Mouse (Mus musculus): ENCODE data around the gene Pmp22.

Pmp22 gene

DNA sequence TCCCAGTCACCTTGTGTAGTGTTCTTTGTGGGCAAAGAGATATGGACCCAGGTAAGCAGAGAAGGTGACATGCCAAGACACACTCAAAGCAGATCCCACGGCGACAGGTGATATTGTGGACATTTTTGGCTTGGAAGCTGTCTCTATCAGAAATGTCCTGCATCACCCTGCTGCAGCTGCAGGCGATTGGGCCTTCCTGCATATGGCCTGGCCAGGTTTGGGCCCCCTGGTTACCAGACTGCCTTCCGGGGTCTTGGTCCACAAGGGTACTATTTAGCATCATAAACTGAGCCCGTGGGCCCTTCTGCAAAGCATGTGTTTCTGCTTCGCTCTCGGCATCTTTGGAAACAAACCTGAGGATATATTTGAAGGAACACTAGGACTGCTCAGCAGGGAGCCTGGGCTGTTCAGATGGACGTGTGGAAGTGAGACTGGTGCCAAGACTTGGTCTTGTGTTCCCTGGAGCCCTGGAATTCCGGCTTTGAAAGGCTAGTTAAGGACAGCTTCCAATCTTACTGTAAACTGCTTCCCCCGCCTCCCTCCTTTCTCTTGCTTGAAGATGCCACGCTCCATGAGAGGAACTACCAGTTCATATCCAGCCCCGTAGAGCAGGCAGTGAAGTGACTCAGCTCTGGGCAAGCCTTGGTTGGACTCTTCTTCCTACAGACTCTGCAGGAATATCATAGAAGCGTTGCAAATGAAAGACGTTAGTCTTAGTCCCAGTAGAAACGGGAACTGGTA lies 6.1 kb downstream of the Pmp22 start:
- no peak for TF ChIP-seq GATA4 (IDR thresholded peaks at IDR 0.05; ENCODE audit: insufficient replicate concordance, low read length)

DNA sequence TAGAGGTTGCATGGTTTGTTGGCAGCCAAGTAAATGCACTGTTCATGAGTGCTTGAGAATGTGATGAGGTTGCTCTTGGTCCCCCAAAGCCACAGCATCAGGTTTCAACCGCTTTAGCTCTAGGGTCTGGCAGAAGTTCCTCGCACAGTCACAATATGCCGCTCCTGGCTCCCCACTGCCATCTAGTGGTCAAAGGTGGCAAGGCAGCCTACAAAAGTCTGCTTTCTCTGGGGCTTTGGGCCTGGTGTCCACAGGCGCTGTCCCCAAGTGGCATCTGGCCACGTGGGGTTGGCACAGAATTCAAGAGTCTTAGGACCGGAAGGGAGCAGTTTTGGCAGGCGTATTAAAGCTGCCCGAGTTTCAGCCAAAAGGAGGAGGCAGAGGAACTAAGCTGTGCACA lies 6.8 kb downstream of the Pmp22 start:
- TF ChIP-seq GATA4 (IDR thresholded peaks at IDR 0.05; ENCODE audit: insufficient replicate concordance, low read length) = no peak

GRCm38 (mm10) chr11:63136205-63136604 lies 7.4 kb downstream of the Pmp22 start:
- TF ChIP-seq GATA4 (IDR thresholded peaks at IDR 0.05; ENCODE audit: insufficient replicate concordance, low read length) = no peak

DNA sequence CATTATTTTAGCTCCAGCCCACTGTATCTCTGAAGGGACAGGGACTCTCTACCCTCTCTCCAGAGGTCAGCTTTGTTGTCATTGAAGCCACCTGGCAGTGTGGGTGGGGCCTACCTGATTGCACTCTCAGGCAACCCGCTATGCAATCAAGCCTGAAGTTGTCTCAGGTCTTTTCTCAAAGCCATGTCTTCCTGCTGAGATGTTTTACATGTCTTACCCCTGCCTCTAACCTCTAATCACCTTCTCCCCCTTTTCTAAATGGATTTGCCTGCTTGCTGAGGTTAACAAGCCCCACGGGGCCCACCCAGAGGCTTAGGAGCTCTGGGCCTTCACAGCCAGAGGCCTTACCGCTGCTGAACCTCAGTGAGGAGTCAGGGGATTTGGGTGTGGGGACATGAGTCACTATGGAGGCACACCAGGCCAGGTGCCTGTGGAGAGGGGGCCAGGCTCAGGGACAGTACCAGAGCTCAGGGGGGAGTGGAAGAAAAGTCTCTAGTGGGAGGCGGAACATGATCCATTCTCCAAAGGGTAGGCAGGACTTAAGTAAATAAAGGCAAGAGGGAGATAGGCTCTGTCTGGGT lies 8.1 kb downstream of the Pmp22 start:
- TF ChIP-seq GATA4 (IDR thresholded peaks at IDR 0.05; ENCODE audit: insufficient replicate concordance, low read length) = no peak

DNA sequence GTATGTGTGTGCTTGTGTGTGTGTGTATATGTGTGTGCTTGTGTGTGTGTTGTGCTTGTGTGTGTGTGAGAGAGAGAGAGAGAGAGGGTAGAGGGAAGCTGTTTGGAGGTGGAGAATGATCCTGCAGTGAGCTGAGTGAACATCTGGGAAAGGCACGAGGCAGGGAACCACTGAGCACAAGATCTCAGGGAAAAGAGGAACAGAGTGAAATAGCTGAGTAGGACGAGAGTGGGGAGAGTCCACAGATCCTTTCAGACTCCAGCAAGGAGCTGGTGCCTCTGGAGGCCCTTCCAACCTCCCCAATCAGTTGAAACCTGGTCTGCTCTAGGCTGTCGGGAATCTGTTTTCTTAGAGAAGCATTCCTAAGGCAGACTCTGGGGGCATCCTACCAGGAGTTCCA lies 10.0 kb downstream of the Pmp22 start:
- TF ChIP-seq GATA4 (IDR thresholded peaks at IDR 0.05; ENCODE audit: insufficient replicate concordance, low read length) = no peak

GRCm38 (mm10) chr11:63142311-63142710 lies 13.5 kb downstream of the Pmp22 start:
- TF ChIP-seq GATA4 (IDR thresholded peaks at IDR 0.05; ENCODE audit: insufficient replicate concordance, low read length) = no peak

- no peak for TF ChIP-seq GATA4 (IDR thresholded peaks at IDR 0.05; ENCODE audit: insufficient replicate concordance, low read length)
Measured at GRCm38 (mm10) chr11:63142816-63143215, 14.0 kb downstream of the Pmp22 start.

DNA sequence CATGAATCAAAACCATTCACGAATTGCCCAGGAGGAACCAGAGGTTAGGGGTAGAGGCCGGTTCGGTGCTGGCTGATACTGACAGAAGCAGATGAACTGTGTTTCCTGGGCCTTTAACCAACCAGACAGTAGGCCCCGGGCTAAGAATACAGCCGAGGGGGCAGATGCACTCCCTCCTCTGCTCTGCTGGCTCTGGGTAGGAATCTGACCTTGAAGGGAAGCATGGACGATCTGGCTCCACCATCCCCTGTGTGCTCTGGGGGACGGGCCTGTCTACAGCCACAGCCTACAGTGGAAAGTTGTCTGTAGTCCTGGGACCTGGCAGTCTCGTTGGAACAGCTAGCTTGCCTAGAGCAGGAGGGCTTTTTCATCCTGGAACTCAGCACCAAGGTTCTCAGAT lies 14.7 kb downstream of the Pmp22 start:
- no peak for TF ChIP-seq GATA4 (IDR thresholded peaks at IDR 0.05; ENCODE audit: insufficient replicate concordance, low read length)

- no peak for TF ChIP-seq GATA4 (IDR thresholded peaks at IDR 0.05; ENCODE audit: insufficient replicate concordance, low read length)
Measured at GRCm38 (mm10) chr11:63146601-63147000, 17.8 kb downstream of the Pmp22 start.

DNA sequence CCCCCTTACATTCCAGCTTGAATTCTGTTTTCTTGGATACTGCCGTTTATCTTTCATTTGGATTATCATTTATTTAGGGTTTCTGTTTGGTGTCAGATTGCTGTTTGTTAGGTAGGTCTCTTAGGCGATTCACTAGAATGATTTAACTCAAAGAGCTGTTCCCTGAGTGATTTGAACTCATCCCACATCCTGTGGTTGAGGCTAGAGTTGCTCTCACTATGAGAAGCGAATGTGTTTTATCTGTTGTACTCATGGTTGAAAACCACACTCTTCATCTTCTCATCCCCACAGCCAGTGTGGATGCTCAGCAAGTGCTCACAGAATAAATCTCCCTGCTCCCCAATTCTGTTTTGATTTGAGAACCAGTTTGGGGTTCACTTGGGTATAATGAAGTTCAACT lies 19.5 kb downstream of the Pmp22 start:
- no peak for TF ChIP-seq GATA4 (IDR thresholded peaks at IDR 0.05; ENCODE audit: insufficient replicate concordance, low read length)

DNA sequence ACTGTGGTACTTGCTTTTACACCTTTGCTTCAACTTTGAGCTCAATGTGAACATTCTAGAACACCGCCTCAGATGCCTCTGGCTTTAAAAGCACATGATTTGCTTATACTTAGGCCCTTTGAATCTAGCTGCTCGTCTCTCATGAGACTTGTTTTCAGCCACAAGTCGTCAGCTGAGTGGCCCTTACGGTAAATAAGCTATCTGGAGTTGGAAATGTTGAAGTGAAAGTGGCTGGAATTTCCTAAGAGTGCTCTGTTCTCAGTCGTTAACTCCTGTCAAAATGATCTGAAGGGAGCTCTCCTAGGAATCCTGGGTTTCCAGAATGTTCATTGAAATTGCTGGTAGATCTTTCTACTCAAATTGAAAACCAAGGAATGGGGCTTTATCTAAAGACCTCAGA lies 23.1 kb downstream of the Pmp22 start:
- no peak for TF ChIP-seq GATA4 (IDR thresholded peaks at IDR 0.05; ENCODE audit: insufficient replicate concordance, low read length)

DNA sequence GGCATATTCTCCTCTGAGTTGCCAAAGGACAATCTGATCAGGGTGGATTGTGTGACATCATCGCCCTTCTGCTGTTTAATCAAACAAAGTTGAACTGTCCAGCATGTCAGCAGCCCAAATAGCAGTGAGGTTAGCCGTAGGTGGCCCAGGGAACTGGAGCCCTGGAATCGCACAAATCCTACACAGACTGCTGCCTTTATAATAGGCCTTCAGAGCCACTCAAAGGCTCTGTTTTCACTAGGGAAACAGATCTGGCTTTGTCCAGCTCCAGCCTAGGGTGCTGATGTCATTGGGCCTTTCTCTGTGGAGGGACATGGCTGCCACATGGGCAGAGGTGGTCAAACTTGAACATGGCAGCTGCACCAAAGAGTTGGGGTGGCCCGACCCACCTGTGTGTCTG lies 28.3 kb downstream of the Pmp22 start:
- no peak for TF ChIP-seq GATA4 (IDR thresholded peaks at IDR 0.05; ENCODE audit: insufficient replicate concordance, low read length)

DNA sequence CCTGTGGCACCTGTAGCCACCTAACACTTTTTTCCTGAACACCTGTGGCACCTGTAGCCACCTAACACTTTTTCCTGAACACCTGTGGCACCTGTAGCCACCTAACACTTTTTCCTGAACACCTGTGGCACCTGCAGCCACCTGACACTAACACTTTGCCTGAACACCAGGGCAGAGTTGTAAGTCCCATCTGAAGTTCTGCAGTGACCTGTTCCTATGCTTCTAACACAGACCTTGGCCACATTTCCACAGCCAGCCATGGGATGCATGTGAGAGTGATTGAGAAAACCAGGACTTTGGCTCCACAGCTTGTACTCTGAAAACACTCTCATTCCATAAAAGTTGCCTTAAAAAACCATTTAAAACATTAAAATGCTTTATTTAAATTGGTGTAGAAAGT lies 32.1 kb downstream of the Pmp22 start:
- TF ChIP-seq GATA4 (IDR thresholded peaks at IDR 0.05; ENCODE audit: insufficient replicate concordance, low read length) = no peak

DNA sequence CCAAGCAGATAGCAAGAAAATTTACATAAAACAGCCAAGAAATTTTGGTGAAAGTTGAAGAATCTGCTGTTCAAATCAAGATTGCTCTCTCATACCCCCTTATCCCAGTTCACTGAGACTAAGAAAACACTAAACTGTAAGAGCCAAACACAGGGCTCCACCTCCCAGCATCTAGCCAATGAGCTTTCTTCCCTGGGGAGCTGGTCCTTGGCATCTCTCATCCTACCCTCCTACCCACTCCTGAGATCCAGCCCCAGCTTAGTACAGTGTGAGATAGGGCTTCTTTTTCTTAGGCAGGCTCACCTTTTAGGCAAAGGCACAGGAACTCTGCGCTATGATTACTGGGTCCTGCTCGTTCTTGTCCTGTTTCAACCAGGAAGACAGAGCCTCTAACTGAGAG lies 34.0 kb downstream of the Pmp22 start:
- no peak for TF ChIP-seq GATA4 (IDR thresholded peaks at IDR 0.05; ENCODE audit: insufficient replicate concordance, low read length)

- no peak for TF ChIP-seq GATA4 (IDR thresholded peaks at IDR 0.05; ENCODE audit: insufficient replicate concordance, low read length)
Measured at GRCm38 (mm10) chr11:63163550-63163949, 34.8 kb downstream of the Pmp22 start.

- no peak for TF ChIP-seq GATA4 (IDR thresholded peaks at IDR 0.05; ENCODE audit: insufficient replicate concordance, low read length)
Measured at GRCm38 (mm10) chr11:63163986-63164682, 35.4 kb downstream of the Pmp22 start.

Data from liver, adult (tissue).